Mouse (Mus musculus) right cerebral cortex, postnatal 14 days (tissue): Measurements from ENCODE around the gene Tpcn2.
A peak's percentile ranks its signal among the peaks of the same experiment; 100 is the strongest.

Source experiments
- DNase-seq: peaks from one replicate; pipeline ENCODE4 v3.0.0; 2022

The Tpcn2 gene

GRCm38 (mm10) chr7:145283487-145284187 is at the start of gene Tpcn2:
Gene Tpcn2 (minus strand): TSS chr7:145284011.
- DNase-seq, result peak; percentile 92

- no peak for DNase-seq
Observed at GRCm38 (mm10) chr7:145332376-145333041, 48.7 kb upstream of the Tpcn2 start.

GRCm38 (mm10) chr7:145330641-145331040 is 46.8 kb upstream of the Tpcn2 start:
- DNase-seq, result no peak

- no peak for DNase-seq
Observed at GRCm38 (mm10) chr7:145329982-145330381, 46.2 kb upstream of the Tpcn2 start.

GRCm38 (mm10) chr7:145325697-145326096 is 41.9 kb upstream of the Tpcn2 start:
- no peak for DNase-seq

- no peak for DNase-seq
Observed at GRCm38 (mm10) chr7:145323607-145324006, 39.8 kb upstream of the Tpcn2 start.

- no peak for DNase-seq
Observed at GRCm38 (mm10) chr7:145319481-145319880, 35.7 kb upstream of the Tpcn2 start.

GRCm38 (mm10) chr7:145317522-145317921 is 33.7 kb upstream of the Tpcn2 start:
- DNase-seq, result no peak

- DNase-seq, result no peak
Observed at GRCm38 (mm10) chr7:145314785-145315411, 31.1 kb upstream of the Tpcn2 start, which contains the start of gene Mrgprd. Gene Mrgprd (plus strand): TSS chr7:145314835.

- no peak for DNase-seq
Observed at GRCm38 (mm10) chr7:145312137-145312536, 28.3 kb upstream of the Tpcn2 start.

GRCm38 (mm10) chr7:145310526-145310925 is 26.7 kb upstream of the Tpcn2 start:
- DNase-seq, result no peak

GRCm38 (mm10) chr7:145309877-145310276 is 26.1 kb upstream of the Tpcn2 start:
- no peak for DNase-seq

GRCm38 (mm10) chr7:145308866-145309265 is 25.1 kb upstream of the Tpcn2 start:
- no peak for DNase-seq

- no peak for DNase-seq
Observed at GRCm38 (mm10) chr7:145308061-145308675, 24.4 kb upstream of the Tpcn2 start.

GRCm38 (mm10) chr7:145307636-145308035 is 23.8 kb upstream of the Tpcn2 start:
- DNase-seq, result no peak

GRCm38 (mm10) chr7:145304153-145304552 is 20.3 kb upstream of the Tpcn2 start:
- no peak for DNase-seq

GRCm38 (mm10) chr7:145302488-145303285 is 18.9 kb upstream of the Tpcn2 start:
- DNase-seq, result no peak

GRCm38 (mm10) chr7:145301341-145302005 is 17.7 kb upstream of the Tpcn2 start:
- DNase-seq, result no peak

- no peak for DNase-seq
Observed at GRCm38 (mm10) chr7:145301008-145301340, 17.2 kb upstream of the Tpcn2 start.

GRCm38 (mm10) chr7:145300321-145301007 is 16.7 kb upstream of the Tpcn2 start, which contains the start of gene Mrgprf:
Gene Mrgprf (plus strand): TSS chr7:145300828.
- no peak for DNase-seq

- no peak for DNase-seq
Observed at GRCm38 (mm10) chr7:145299562-145300320, 15.9 kb upstream of the Tpcn2 start.
